Mouse (Mus musculus) frontal cortex, postnatal 14 days (tissue): ENCODE data around the gene Ezr.
"Not testable (repeated sequence)": the region's sequence is repeated elsewhere in the genome, so short reads cannot be mapped to it uniquely, and the experiment has no call there.

Experiments used
- DNase-seq, 2 experiments: peaks; one replicate each; pipeline ENCODE4 v3.0.0; 2022; ENCODE audit warnings: low spot score in 2 of 2

Gene Ezr

GRCm38 (mm10) chr17:6708194-6708593, 74.4 kb downstream of the Ezr start:
- DNase-seq: not testable (repeated sequence)

- DNase-seq: not testable (repeated sequence)
These were observed 75.2 kb downstream of the Ezr start for GRCm38 (mm10) chr17:6707422-6707821.

GRCm38 (mm10) chr17:6706448-6706847, 76.1 kb downstream of the Ezr start:
- DNase-seq: not testable (repeated sequence)

GRCm38 (mm10) chr17:6703381-6704270, 79.0 kb downstream of the Ezr start:
- not testable (repeated sequence) for DNase-seq

GRCm38 (mm10) chr17:6702625-6703221, 79.9 kb downstream of the Ezr start:
- DNase-seq: not testable (repeated sequence)

GRCm38 (mm10) chr17:6700077-6700476, 82.5 kb downstream of the Ezr start:
- DNase-seq: not testable (repeated sequence)

- DNase-seq: not testable (repeated sequence)
These were observed 83.1 kb downstream of the Ezr start for GRCm38 (mm10) chr17:6699502-6699901.

GRCm38 (mm10) chr17:6697224-6697775, 85.3 kb downstream of the Ezr start:
- peak in 1 of 2 experiments; percentile 59 for DNase-seq

GRCm38 (mm10) chr17:6696521-6696920, 86.1 kb downstream of the Ezr start:
- DNase-seq: not testable (repeated sequence)

GRCm38 (mm10) chr17:6695712-6696111, 86.9 kb downstream of the Ezr start:
- DNase-seq: not testable (repeated sequence)

GRCm38 (mm10) chr17:6691596-6691995, 91.0 kb downstream of the Ezr start:
- peak; percentile 82 to 97 for DNase-seq

GRCm38 (mm10) chr17:6689344-6689743, 93.2 kb downstream of the Ezr start:
- DNase-seq: not testable (repeated sequence)
